Mouse (Mus musculus) thymus, adult 2 months (tissue): ENCODE data around the gene Dnah5. TPM values are rescaled to one million over a fixed set of nuclear protein-coding genes. Genes with fewer than 3 reads are reported as not detected.

ENCODE experiments used
- DNase-seq: peaks from one replicate; pipeline ENCODE4 v3.0.0; 2021
- H3K27ac ChIP-seq: fragments of 200-500 bp; 2 replicates; pipeline ENCODE4 v1.5.1; 2012; ENCODE audit warnings: low read length, control low read depth; ENCODE audit not compliant: control insufficient read depth, insufficient read depth
- H3K27me3 ChIP-seq: fragments of 200-500 bp; 2 replicates; pipeline ENCODE4 v1.6.1; 2012; ENCODE audit warnings: mild to moderate bottlenecking, low read length, moderate library complexity, mixed read lengths; ENCODE audit not compliant: control insufficient read depth, insufficient read depth
- H3K36me3 ChIP-seq: fragments of 200-500 bp; 2 replicates; pipeline ENCODE4 v1.6.1; 2012; ENCODE audit warnings: mild to moderate bottlenecking, low read length, moderate library complexity; ENCODE audit not compliant: control insufficient read depth, insufficient read depth
- H3K4me1 ChIP-seq: fragments of 200-500 bp; replicated peaks from 2 replicates; pipeline ENCODE4 v1.6.1; 2012; ENCODE audit warnings: low read length; ENCODE audit not compliant: control insufficient read depth, insufficient read depth
- H3K4me3 ChIP-seq: fragments of 200-500 bp; 2 replicates; pipeline ENCODE4 v1.5.1; 2012; ENCODE audit warnings: mild to moderate bottlenecking, low read length, control low read depth, moderate library complexity; ENCODE audit not compliant: control insufficient read depth, insufficient read depth
- CTCF ChIP-seq: fragments of 200-500 bp; IDR thresholded peaks from 2 replicates; pipeline ENCODE4 v1.5.1; 2012; ENCODE audit warnings: mild to moderate bottlenecking, control low read depth, low read length, moderate library complexity, borderline replicate concordance; ENCODE audit not compliant: control insufficient read depth, poor library complexity, insufficient read depth; ENCODE audit errors: extremely low read depth
- POLR2A ChIP-seq: fragments of 200-500 bp; IDR thresholded peaks from 2 replicates; pipeline ENCODE4 v1.6.1; 2012; ENCODE audit warnings: mild to moderate bottlenecking, low read length, control low read depth, moderate library complexity; ENCODE audit not compliant: control insufficient read depth, poor library complexity, insufficient read depth; ENCODE audit errors: extremely low read depth
- WGBS: fragments of 180-500 bp; shearing (Covaris S2); methylation state at CpG from one replicate; pipeline ENCODE4 v1.1.7; 2018; 5-methylcytosine and 5-hydroxymethylcytosine counted together
- polyA plus RNA-seq: library from polyadenylated mRNA; depleted of rRNA; stranded (reverse); fragments of >200 nt; gene quantifications from 2 replicates; pipeline ENCODE4 v1.2.3, GENCODE M21; 2012

Gene Dnah5
- polyA plus RNA-seq, 1 experiment: 0.07 TPM

DNA sequence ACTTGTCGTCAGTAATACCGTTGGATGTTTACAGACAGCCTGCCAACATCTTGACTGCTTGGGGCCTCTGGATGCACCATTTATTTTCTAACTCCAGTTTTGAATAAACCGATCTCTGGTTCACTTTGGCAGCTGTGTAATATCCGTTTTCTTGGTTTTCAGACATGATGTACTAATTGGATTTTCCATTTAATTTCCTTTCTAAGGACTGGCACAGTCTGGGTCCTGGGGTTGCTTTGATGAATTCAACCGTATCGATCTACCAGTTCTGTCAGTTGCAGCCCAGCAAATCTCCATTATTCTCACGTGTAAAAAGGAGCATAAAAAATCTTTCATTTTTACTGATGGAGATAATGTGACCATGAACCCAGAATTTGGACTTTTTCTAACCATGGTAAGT is 123.4 kb downstream of the Dnah5 start:
- Histone ChIP-seq H3K36me3 (no peaks in the 10 kb centered on the region), H3K27me3 (no peaks in the 10 kb centered on the region), H3K4me1 (no peaks in the 10 kb centered on the region), H3K4me3 (no peak overlapping the region), H3K27ac (no peak overlapping the region)
- WGBS: 89% methylated on average over 7 of the region's 7 CpGs
- no peak for DNase-seq
- TF ChIP-seq CTCF (no peak), POLR2A (no peak)

DNA sequence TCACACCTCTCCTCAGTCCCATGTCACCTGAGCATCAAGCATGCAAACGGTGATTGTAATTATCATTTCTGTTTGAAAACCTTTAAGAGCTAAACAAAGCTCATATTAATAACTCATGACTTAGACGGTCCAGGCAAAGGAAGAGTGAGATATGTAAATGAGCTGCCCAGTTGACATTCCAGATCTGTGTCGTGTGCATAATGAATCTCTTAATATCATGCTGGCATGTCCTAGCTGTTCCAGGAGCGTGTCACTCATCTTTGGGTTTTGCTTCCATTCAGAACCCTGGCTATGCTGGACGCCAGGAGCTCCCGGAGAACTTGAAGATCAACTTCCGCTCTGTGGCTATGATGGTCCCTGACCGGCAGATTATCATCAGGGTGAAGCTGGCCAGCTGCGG is 123.9 kb downstream of the Dnah5 start:
- Histone ChIP-seq H3K4me1 (no peaks in the 10 kb centered on the region), H3K27ac (no peak overlapping the region), H3K36me3 (no peaks in the 10 kb centered on the region), H3K4me3 (no peak overlapping the region), H3K27me3 (no peaks in the 10 kb centered on the region)
- 93% methylated on average over 9 of the region's 9 CpGs for WGBS
- TF ChIP-seq CTCF (no peak), POLR2A (no peak)
- DNase-seq: no peak

DNA sequence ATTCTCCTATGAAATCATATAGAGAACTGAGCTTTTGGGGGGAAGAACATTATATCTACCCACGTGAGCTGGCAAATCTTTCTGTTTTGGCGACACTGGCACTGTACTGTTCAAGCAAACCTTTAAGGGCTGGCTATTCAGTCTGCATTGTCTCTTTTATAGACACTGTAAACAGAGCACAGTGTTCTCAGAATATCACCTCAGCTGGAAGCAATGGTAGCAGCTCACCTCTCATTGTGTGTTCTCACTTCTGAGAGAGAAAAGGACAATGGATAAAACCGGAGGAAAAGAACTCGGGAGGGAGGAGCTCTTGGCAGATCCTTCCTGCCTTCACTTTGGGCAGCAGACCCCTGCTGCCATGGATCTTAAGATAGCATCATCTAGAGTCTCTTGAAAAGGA is 137.6 kb downstream of the Dnah5 start:
- DNase-seq: no peak
- Histone ChIP-seq H3K27ac (no peak overlapping the region), H3K36me3 (no peaks in the 10 kb centered on the region), H3K4me3 (no peak overlapping the region), H3K4me1 (no peaks in the 10 kb centered on the region), H3K27me3 (no peaks in the 10 kb centered on the region)
- WGBS: 65% methylated on average over 4 of the region's 4 CpGs
- no peak for TF ChIP-seq POLR2A
- no peak for TF ChIP-seq CTCF

DNA sequence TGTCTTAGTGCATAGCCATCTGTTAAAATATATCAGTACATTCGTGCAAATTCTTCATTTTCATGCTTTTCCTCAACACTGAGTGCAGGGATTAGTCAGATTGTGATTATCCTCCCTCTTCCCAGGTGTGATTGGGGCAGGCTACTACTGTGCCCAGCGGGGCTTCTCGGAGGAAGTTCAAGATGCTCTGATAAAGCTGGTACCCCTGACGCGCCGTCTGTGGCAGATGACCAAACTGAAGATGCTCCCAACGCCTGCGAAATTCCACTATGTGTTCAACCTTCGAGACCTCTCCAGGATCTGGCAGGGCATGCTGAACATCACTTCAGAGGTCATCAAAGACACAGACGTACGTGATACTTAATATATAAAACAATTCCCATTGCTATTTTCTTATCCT is 164.0 kb downstream of the Dnah5 start:
- no peak for DNase-seq
- 82% methylated on average over 11 of the region's 11 CpGs for WGBS
- H3K36me3 ChIP-seq: no peaks in the 10 kb centered on the region
- H3K27me3 ChIP-seq: no peaks in the 10 kb centered on the region
- no peak for TF ChIP-seq CTCF
- no peak for TF ChIP-seq POLR2A
- H3K4me3 ChIP-seq: no peak overlapping the region
- no peaks in the 10 kb centered on the region for H3K4me1 ChIP-seq
- H3K27ac ChIP-seq: no peak overlapping the region

DNA sequence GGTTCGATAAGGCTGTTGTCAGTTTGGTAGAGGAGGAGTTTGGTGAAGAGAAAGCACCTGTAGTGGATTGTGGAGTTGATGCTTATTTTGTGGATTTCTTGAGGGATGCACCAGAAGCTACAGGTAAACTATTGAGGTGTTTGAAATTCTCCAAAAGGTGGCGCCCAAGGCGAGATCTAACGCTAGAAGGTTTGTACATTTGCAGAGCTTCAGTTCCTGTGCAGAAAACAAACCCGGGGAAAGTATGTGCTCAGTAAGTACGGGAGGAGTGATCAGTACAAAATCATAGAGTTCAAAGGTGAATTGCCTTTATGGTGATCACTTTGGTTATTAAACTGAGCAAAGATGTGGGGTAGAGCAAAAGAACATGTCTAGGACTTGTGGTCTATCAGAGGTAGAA is 166.9 kb downstream of the Dnah5 start:
- DNase-seq: no peak
- H3K4me3 ChIP-seq: no peak overlapping the region
- TF ChIP-seq CTCF: no peak
- no peak for TF ChIP-seq POLR2A
- H3K27me3 ChIP-seq: no peaks in the 10 kb centered on the region
- no peaks in the 10 kb centered on the region for H3K36me3 ChIP-seq
- H3K27ac ChIP-seq: no peak overlapping the region
- H3K4me1 ChIP-seq: no peaks in the 10 kb centered on the region
- WGBS: 89% methylated on average over 6 of the region's 6 CpGs

DNA sequence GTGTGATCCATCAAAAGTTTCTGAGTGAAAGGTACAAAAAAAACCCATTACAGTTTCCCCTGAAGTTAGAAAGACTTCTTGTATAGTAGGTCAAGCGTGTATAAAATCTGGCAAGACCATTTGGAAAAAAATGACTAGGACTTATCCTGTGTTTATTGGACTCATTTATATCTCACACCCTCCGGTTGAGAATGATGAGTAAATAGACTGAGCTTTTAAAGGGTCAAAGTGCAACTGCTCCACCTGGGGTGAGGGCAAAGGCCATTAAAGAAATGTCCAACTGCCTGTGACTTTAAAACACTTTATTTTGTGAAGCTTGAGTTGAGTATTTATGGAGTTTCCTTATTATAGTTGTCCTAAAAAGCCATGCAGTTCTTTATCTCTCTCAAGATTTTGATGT is 168.0 kb downstream of the Dnah5 start:
- H3K27ac ChIP-seq: no peak overlapping the region

DNA sequence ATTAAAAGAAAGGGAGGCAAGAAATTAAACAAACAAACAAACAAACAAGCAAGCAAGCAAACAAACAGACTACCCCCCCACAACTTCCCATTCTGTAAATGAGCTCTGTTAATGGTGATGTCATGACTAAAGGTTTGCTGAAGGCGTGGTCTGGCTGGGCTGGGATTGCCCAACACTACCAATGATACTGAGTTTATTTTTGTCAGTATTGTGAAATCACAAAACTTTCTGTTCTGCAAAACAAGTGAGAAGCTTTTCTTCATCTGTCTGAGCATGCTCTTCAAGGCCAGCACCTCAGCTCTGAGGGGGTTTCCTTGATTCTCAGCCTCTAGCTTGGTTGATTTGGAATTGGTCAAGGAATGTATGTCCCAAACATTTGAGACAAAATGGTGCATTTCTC is 170.8 kb downstream of the Dnah5 start:
- H3K27me3 ChIP-seq: no peaks in the 10 kb centered on the region
- TF ChIP-seq POLR2A: no peak
- no peak for TF ChIP-seq CTCF
- H3K36me3 ChIP-seq: no peaks in the 10 kb centered on the region
- no peak overlapping the region for H3K27ac ChIP-seq
- H3K4me1 ChIP-seq: no peaks in the 10 kb centered on the region
- DNase-seq: no peak
- 76% methylated on average over 1 of the region's 1 CpGs for whole genome bisulfite sequencing
- no peak overlapping the region for H3K4me3 ChIP-seq

More for the DNA sequence above, 168.0 kb downstream of the Dnah5 start:
- Histone ChIP-seq H3K4me3 (no peak overlapping the region), H3K27me3 (no peaks in the 10 kb centered on the region), H3K36me3 (no peaks in the 10 kb centered on the region), H3K4me1 (no peaks in the 10 kb centered on the region)
- no peak for DNase-seq
- no peak for TF ChIP-seq POLR2A
- TF ChIP-seq CTCF: no peak
- WGBS: 92% methylated on average over 2 of the region's 2 CpGs
